Mouse (Mus musculus) megakaryocyte, adult 5-6 weeks (primary cell): ENCODE measurements around the gene H2-T22. TPM values are rescaled to one million over a fixed set of nuclear protein-coding genes. Genes with fewer than 3 reads are reported as not detected.
A peak's percentile ranks its signal among the peaks of the same experiment; 100 is the strongest.
"Not testable (repeated sequence)": the region's sequence is repeated elsewhere in the genome, so short reads cannot be mapped to it uniquely, and the experiment has no call there.

Source experiments
- ATAC-seq: 2 replicates; pipeline ENCODE4 v1.8.0; 2016; ENCODE audit warnings: mild to moderate bottlenecking, inconsistent platforms; ENCODE audit not compliant: poor library complexity, severe bottlenecking
- total RNA-seq, 2 experiments: library from RNA; stranded (forward) in 1 of 2; stranded (reverse) in 1 of 2; fragments of 153-499, 151-499 nt in 1 of 2; fragments of 221-1000, 200-1000 nt in 1 of 2; gene quantifications; 2 replicates each; pipeline versions ENCODE4 v1.2.3 to v1.2.4; 2015 to 2017

H2-T22 gene
- 43.2 and 44.4 TPM in 2 replicates for total RNA-seq (2015)
- total RNA-seq (2017), result 51.9 and 56.1 TPM in 2 replicates

GRCm38 (mm10) chr17:36042610-36043169, at the start of gene H2-T22, which contains the start of gene Gm6034:
TSS of gene H2-T22 (minus strand) at chr17:36042747.
TSS of gene Gm6034 (plus strand) at chr17:36042961.
- peak; percentile 94 for ATAC-seq

GRCm38 (mm10) chr17:36091933-36092332, 49.4 kb upstream of the H2-T22 start:
- ATAC-seq, result not testable (repeated sequence)

- not testable (repeated sequence) for ATAC-seq
Observed at GRCm38 (mm10) chr17:36085976-36086375, 43.4 kb upstream of the H2-T22 start.

DNA sequence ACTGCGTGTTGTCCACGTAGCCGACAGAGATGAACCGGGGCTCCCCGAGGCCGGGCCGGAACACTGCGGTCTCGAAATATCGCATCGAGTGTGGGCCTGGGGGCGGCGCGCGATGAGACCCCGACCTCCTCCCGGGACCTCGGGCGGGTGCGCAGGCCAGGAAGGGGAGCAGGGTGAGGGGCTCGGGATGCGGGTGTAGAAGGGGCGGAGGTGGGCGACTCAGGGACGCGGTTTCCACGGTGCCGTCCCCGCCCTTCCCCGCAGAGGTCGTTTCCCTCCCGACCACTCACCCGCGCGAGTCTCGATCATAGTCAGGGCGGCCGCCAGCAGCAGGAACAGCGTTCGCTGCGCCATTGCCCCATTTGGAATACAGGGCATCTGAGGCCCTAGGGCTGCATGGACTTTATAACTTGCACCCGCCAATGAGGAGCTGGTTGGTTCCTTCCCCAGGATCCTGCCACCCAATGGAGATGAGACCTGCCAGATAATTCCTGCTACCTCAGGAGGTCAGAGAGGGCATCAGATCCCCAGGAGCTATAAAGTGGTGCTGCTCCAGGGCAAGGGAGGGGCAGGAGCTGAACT, 41.4 kb upstream of the H2-T22 start:
- peak; percentile 41 for ATAC-seq

DNA sequence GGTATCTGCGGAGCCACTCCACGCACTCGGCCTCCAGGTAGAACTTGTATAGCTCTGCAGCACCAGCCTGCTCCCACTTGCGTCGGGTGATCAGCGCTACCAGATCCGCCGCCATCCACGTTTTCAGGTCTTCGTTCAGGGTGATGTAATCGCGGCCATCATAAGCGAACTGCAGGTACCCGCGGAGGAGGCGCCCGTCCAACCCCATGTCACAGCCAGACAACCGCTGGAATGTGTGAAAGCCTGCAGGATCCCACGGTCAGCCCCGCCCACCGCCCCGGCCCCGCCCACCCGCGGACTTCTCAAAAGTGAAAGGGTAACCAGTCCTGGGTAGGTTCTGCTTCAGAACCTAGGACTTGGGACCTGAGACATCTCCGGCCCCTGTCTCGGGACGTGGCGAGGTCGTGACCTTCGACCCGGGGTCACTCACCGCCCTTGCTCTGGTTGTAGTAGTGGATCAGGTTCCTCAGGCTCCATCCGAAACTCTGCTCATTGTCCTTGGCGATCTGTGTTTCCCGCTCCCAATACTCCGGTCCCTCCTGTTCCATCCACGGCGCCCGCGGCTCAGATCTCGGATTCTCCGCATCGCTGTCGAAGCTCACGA, 40.8 kb upstream of the H2-T22 start:
- ATAC-seq, result peak; percentile 85

GRCm38 (mm10) chr17:36082519-36083232, 40.1 kb upstream of the H2-T22 start:
- ATAC-seq, result not testable (repeated sequence)

DNA sequence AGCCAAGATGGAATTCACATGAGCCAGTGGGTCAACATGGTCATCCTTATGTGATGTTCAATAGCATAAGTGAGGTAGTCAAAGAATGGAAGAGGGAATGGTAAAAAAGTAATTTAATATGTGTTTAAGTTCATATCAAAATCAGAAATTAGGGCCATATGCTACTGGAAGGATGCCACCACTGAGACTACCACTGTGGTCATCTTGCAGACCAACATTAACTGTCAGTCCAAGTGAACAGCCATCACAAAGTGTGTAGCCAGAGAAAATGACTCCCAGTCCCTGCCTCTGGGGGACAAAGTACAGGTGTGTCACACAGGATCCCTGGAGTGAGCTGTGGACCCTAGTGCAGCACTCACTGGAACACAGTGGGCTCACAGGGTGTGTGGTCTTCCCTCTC, 39.4 kb upstream of the H2-T22 start:
- not testable (repeated sequence) for ATAC-seq

DNA sequence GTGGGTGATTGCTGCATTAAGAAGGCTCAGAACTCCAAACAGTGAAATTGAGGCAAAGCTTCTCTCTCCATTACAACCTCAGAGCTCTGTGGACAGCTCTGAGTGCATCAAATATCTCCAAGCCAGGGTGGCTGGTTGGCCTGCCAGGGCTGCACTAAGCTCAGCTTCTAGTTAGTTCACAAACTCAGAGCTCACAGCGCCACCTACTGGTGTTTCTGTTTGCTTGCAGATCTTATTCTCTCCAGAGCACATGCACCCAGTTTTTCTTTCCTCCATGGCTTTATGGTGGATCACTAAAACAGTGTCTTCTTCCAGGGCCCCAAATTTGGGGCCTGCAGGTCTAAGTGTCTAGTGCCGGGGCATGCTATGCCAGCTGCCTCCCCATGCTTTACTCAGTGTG, 18.3 kb upstream of the H2-T22 start:
- ATAC-seq, result peak; percentile 84

DNA sequence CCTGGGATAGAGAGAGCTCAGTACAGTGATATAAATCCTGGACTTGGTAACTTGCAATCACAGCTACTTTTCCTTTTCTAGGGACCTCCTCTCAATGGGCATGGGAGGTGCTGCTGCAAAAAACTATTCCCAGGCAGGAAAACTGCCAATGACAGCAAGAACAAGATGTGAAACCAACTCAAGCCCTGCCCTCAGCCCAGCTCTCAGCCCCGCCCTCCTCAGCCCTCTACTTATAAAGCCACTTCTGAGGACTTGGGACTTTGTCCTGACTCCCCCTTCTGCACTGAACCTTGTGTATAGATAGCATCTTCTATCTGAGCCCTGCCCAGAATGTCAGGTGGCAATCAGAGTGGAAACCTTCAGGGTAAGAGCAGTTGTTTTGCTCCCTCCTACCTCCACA, 15.8 kb upstream of the H2-T22 start, which contains the start of gene Gm11127:
TSS of gene Gm11127 (minus strand) at position 10 of the 400 bp plus-strand sequence.
- not testable (repeated sequence) for ATAC-seq

GRCm38 (mm10) chr17:36057927-36058326, 15.4 kb upstream of the H2-T22 start:
- not testable (repeated sequence) for ATAC-seq

- ATAC-seq, result no peak
Observed at GRCm38 (mm10) chr17:36043286-36043685, 739 bp upstream of the H2-T22 start.

DNA sequence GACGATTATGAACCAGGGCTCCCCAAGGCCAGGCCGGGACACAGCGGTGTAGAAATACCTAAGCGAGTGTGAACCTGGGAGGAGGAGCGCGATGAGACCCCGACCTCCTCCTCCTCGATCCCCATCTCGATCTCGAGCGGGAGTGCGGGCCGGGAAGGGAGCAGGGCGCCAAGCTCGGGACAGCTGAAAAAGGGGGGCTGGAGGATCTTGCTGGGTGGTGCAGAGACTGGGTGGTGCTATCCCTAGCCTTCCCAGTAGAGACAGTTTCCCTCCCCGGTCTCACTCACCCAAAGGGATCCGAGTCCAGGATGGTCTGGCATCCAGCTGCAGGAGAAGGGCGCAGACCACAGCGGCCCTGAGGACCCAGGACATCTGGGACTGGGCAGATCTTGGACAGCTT, 492 bp downstream of the H2-T22 start:
- peak; percentile 35 for ATAC-seq

GRCm38 (mm10) chr17:36040604-36041003, 1.9 kb downstream of the H2-T22 start:
- not testable (repeated sequence) for ATAC-seq

DNA sequence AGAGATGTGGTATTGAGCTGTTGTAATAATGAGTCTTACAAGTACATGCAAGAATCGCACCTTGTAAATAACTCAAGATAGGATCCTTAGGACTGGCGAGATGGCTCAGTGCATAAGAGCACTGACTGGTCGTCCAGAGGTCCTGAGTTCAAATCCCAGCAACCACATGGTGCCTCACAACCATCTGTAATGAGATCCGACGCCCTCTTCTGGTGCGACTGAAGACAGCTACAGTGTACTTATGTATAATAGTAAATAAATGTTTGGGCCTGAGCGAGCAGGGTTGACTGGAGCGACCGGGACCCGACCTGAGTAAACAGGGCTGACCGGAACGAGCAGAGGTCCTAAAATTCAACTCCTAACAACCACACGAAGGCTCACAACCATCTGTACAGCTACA, 6.4 kb downstream of the H2-T22 start:
- ATAC-seq, result not testable (repeated sequence)

GRCm38 (mm10) chr17:36035010-36035638, 7.4 kb downstream of the H2-T22 start:
- peak; percentile 69 for ATAC-seq

- not testable (repeated sequence) for ATAC-seq
Observed at GRCm38 (mm10) chr17:36034524-36034923, 8.0 kb downstream of the H2-T22 start.

DNA sequence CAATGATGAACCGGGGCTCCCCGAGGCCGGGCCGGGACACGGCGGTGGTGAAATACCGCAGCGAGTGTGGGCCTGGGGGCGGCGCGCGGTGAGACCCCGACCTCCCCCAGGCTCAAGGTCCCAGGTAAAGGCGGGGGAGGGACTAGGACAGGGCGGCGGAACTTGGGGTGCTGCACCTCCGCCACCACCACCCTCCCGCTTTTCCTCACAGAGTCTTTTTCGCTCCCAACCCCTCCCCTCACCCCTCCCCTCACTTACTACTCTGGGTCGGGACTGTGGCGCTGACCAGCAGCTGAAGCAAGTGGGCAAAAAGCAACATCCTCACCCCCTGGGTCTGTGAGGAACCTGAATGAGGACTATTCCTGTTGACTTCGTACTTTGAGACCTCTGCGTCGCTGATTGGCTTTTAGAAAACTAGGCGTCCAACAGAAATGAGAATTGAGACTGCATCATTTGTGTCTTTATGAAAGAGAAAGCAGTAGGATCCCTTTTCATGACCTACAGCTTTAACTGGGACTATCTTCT, 10.1 kb downstream of the H2-T22 start, which contains the start of gene H2-T23:
TSS of gene H2-T23 (minus strand) at position 505 of the 525 bp plus-strand sequence.
- ATAC-seq, result peak; percentile 86

GRCm38 (mm10) chr17:36031583-36032331, 10.8 kb downstream of the H2-T22 start:
- peak; percentile 78 for ATAC-seq

DNA sequence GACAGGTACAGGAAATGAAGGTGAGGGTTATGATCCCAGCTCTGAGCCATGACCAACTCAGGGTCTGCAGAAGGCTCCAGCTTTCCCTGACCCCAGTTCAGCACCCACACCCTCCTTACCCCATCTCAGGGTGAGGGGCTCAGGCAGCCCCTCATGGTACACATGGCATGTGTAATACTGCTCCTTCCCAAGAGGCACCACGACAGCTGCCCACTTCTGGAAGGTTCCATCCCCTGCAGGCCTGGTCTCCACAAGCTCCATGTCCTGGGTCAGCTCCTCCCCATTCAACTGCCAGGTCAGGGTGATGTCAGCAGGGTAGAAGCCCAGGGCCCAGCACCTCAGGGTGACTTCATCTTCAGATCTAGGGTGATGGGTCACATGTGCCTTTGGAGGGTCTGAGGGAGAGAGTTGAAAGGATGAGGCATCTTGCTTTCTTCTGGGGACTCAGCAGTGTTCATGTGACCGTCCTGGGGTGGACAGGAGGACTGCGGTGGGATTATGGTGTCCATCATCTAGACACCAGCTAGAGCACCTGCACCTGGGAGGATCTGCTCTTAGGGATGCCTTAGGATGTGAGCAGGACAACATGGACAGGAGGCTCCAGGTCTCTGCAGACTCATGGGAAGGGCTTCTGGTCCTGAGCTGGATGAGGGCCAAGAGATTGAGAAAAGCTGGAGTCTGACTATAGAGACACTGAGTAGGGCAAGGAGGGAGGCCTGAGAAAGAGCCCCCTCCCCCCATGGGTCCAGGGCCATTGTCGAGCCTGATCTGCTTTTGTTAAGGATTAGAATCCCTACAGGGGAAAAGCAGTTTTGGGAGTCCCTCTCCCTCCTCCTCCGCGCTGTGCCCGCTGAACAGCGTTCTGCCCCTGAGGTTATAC, 11.6 kb downstream of the H2-T22 start:
- ATAC-seq, result not testable (repeated sequence)
